Mouse (Mus musculus) lung, postnatal 25 days (tissue): ENCODE results near the gene Mrc1.
"Not testable (repeated sequence)": the region's sequence is repeated elsewhere in the genome, so short reads cannot be mapped to it uniquely, and the experiment has no call there.

Experiments used
- DNase-seq: peaks from one replicate; pipeline ENCODE4 v3.0.0; 2022; ENCODE audit warnings: low spot score

Mrc1 gene

DNA sequence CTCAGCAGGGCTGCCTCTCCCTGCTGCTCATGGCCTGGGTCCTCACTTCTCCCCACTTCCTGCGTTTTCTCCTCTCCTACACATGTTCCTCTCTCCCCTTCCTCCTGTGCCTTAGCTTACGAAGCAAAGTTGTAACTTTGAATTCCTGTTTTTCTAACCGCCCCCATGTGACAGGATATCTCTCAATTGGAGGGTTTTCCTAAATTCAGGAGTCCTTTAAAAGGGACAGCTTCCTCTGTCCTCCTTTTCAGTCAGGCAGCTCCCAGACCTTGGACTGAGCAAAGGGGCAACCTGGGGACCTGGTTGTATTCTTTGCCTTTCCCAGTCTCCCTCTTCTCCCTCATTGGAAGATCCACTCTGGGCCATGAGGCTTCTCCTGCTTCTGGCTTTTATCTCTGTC lies at the start of gene Mrc1:
Gene Mrc1, plus strand, starts transcription at position 244 of the 400 bp plus-strand sequence.
- no peak for DNase-seq

DNA sequence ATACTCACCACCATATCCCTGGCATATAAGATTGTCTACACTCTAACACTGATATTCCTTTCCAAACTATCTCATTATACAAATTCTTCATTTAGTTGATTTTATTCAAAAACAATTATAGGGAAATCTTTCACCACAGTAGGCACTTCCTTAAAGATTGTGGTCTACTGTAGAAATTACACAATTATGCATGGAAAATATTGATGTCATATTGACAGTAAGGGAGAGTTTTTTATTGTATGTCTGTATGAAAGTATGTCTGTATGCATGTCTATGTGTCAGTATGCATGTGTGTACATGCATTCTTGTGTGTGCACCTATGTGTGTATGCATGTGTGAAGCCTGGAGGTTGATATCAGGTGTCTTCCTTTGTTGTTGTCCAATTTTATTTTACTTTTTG lies 44.8 kb upstream of the Mrc1 start:
- no peak for DNase-seq

DNA sequence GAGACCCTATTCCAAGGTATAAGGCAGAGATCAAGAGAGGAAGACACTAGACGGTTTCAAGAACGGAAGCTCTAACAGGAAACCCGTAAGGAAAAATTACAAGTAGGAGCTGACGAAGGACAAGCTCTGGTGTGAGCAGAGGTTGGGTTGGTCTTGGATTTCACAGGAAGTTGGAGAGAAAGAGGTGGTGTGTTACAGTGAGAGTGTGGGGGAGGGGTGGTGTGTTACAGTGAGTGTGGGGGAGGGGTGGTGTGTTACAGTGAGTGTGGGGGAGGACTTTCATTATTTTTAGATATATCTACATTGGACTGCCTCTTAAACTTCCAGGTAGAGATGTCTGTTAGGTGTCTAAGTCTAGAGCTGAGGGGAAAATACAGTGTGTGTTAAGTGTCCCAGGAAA lies 38.5 kb upstream of the Mrc1 start:
- no peak for DNase-seq

DNA sequence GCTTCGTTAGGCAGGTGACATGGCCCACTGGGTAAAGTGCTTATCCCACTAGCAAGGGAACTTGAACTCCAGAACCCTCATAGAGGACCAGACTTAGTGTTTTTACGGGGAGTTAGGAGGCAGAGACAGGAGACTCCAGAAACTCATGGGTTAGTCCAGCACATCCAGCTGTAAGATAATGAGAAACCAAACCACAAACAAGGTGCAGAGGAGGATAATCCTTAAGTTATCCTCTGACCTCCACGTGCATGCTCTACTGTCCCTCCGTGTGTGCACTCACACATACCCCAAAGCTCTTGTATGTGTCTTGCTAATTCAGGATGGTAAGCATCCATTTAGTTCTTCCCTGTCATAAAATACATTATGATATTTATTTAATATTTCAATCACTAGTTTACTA lies 37.6 kb upstream of the Mrc1 start:
- DNase-seq = no peak

DNA sequence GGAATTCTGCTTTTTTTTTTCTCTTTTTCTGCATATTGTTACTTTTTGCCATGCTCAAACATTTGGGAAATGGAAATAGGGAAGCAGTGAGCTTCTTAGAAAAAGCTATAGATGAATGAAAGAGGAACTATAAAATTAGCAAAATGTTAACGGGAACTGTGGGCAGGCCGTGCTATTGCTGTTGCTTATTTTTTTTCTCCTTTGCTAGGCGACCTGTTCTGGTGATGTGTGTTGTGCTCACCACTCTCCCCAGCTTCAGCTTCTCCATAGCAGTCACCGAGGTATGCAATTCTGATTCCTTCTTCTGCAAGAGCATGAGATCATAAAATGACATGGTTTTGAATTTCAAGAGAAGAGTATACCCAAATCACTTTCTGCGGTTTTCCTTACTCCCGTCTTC lies 37.1 kb upstream of the Mrc1 start:
- peak; percentile 38 for DNase-seq

DNA sequence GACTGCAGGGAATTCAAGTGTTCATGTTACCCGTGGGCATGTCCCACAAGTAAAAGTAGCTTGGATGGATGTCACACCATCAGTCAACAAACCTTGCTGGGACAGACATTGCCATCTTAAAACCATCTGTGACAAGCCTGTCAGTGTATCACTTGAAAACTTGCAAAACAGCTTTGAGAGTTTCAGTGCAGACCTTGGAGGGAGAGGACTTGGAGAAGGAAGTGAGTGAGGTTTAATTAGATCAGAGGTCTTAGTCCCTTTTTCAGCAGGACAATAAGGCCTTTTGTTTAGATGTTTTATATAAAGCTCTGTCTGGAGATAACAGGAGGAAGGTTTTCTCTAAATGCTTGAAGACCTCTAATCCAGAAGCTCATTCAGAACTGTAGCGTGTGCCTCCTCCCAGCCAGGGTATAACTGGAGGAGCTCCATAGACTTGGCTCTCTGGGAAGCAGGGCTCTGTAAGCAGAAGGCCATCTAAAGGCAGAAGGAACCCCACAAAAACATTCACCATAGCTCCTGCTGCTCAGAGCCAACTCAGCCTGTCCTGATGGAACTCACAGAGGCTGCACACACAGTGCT lies 30.8 kb upstream of the Mrc1 start:
- DNase-seq = not testable (repeated sequence)

DNA sequence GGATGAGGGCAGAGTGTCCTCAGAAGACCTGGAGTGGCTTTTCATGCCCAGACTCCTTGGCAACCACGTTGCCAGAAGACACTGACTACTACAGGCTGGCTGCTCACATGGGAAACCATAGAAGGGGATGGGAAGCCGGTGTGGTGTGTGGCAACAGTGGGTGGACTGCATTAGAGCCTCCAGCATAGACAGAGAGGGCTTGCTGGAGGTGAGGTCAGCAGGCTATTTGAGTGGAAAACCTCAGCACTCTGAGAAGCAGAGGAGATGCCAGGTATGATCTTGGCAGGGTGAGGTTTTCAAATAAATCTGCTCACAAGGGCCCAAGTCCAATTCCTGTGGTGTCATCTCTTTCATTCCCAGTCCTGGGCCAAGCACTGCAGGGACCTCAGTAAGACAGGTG lies 29.6 kb upstream of the Mrc1 start:
- DNase-seq = no peak

DNA sequence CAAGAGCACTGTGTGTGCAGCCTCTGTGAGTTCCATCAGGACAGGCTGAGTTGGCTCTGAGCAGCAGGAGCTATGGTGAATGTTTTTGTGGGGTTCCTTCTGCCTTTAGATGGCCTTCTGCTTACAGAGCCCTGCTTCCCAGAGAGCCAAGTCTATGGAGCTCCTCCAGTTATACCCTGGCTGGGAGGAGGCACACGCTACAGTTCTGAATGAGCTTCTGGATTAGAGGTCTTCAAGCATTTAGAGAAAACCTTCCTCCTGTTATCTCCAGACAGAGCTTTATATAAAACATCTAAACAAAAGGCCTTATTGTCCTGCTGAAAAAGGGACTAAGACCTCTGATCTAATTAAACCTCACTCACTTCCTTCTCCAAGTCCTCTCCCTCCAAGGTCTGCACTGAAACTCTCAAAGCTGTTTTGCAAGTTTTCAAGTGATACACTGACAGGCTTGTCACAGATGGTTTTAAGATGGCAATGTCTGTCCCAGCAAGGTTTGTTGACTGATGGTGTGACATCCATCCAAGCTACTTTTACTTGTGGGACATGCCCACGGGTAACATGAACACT lies 28.2 kb upstream of the Mrc1 start:
- not testable (repeated sequence) for DNase-seq

DNA sequence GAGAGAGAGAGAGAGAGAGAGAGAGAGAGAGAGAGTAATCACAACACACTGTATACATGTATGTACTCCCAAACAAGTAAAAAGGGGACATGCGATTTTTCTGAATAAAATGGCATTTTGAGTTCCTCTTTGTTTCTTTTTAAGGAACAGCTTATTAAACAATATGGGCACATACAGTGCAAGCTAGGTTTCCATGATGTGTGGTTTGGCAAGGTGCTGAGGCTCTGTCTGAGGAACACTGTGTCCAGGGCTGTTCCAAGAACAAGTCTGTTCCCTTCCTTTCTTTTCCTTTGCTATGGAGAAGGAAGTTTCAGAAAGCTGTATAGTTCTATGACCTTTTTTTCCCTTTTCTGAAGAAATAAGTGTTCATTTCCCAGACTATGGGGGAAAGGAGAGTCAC lies 24.9 kb upstream of the Mrc1 start:
- DNase-seq = no peak

DNA sequence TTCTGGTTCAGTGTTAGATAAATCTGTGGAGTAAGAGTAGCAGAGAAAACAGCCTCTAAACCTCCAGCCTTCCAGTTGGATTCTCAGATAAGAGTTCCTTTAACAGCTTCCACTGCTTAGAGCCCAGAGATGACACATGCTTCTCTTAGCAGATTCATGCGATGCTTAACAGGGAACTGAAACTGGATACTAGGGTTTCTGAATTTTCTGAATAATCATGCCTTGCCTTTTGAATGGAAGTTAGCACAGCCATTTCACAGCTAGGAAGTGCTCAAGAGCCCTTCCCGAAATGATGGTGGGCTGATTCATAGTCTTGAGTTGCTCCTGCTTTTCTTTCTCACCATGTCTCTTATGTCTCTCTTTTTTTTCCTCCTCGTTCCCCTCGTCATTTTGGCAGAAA lies 22.4 kb upstream of the Mrc1 start:
- DNase-seq = no peak

DNA sequence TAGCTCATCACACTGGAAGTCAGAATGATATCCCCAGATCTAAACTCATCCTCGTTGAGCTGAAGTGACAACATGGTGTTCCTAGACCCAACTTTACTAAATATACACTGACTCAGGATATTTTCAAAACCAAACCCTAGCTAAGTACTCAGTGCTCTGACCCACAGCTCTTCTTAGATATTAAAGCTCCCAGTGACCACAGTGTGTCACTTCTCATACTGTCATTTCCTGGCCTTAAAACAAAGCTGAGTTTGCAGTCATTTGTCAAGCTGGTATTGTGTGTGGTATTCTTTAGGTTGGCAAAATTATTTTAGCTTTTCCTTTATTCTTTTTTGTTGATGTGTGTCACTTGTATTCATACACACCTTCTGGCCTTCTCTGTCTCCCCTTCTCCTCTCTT lies 18.5 kb upstream of the Mrc1 start:
- no peak for DNase-seq

DNA sequence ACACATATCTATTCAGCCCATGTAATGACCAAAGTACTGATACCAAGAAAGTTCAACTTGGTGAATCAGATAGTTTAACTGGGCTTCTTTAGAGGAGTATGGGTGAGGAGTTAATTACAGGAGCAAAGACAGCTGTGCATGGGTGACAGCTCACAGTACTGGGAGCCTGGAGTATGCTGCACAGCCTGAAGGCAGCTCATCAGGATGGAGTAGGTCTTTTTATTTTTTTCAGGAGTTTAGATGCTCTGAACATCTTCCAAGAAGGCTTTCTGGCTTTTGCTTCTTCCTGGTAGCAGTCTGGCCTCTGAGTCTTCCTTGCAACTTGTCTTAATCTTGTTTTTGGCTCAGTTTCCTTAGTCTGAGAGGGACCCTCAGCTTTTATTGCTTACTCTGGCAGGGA lies 17.6 kb upstream of the Mrc1 start:
- no peak for DNase-seq

DNA sequence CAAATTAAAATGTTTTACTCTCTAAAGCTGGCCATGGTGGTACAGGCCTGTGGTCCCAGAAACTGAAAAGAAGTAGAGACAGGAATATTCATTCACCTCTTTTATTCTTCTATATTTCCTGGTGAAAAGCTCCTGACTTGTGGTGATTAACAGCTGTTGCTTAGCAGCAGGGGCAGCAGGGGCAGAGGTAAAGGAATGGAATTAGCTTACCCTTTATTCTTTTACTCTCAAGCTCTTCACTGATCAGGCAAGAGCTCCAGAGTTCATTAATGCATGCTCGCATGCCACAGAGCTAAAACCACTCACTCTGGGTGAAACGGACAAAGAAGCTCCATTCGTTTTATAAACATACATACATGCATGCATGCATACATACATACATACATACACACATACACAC lies 14.4 kb upstream of the Mrc1 start:
- DNase-seq = no peak

DNA sequence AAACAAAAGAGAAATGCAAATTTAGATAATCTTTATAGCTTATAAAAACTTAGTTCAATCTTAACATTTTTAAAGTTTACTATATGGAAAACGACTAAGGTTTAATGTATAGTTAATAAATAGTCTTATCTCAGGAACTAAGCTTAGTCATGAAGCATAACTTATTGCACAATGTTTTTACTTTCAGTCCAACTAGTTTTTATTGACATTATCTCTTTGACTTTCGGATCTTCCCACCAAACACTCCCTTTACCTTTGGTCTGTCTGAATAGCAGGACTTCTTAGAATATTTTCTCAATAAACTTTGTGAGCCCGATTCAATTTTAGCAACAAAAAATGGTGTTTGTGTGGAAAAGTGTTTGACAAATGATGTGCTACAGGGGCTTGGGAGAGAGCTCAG lies 12.5 kb upstream of the Mrc1 start:
- DNase-seq = no peak

DNA sequence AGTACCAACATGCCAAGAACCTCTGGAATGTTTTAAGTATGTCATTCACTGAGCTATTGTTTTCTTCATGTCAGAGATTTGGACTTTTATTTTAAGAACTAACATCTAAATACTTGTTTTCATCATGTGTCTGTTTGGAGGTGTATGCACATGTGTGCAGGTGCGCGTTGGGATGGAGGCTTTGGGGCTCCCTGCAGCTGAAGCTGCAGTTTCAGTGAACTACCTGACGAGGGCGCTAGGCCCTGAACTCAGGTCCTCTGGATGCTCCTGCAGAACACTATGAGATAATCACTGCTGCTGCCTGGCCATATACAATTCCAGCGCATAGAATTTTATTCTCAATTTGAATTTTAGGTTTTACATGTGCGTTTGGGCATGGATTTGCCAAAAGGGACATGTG lies 11.1 kb upstream of the Mrc1 start:
- no peak for DNase-seq

DNA sequence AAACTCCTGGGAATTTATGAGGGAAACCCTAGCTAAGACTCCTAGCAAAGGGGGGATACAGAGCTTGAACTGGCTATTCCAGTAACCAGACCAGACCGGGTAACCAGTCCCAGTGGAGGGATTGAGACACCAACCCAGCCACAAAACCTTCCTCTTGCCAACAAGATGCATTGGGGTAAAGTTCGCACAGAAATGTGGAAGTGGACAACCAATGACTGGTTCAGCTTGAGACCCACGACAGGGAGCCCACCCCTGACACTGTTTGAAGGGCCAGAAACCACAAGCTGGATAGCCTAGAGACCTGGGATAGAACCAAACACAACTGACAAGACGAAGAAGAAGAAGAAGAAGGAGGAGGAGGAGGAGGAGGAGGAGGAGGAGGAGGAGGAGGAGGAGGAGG lies 4.8 kb upstream of the Mrc1 start:
- no peak for DNase-seq

DNA sequence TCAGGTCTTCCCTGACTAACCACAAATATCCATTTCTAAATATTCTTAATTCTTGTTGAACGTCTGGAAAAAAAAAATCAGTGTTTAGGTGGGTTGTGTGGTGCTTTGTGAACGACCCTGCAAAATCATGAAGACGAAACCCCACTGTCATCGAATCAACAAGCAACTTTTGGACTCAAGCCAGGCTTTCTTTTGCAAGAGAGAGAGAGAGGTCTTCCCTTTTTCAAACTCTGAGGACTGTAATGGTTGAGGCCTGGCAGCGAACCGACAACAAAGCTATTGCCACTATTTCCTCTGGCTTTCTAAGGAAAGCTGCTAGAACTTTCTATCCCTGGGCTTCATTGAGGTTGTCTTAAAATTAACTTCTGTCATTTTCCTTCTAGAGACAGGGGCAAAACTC lies 697 bp upstream of the Mrc1 start:
- DNase-seq = no peak

DNA sequence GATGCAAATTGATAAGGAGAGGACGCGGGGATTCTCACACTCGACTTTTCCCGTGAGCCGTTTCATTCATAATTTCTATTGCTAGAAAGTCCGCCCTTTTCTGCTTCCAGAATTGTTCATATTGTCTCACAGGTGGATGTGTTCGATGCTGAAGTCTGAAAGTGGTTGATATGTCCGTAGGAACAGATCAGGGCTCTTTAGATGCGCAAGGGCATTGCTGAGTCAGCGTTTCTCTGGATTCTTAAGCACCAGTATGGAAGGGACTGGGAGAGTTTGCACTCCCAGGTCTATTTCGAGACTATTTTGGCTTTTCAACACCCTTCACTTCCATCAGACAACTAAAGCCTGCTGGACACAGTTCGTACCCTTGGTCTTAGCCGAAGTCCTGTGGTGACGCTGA lies 787 bp downstream of the Mrc1 start:
- DNase-seq = no peak

DNA sequence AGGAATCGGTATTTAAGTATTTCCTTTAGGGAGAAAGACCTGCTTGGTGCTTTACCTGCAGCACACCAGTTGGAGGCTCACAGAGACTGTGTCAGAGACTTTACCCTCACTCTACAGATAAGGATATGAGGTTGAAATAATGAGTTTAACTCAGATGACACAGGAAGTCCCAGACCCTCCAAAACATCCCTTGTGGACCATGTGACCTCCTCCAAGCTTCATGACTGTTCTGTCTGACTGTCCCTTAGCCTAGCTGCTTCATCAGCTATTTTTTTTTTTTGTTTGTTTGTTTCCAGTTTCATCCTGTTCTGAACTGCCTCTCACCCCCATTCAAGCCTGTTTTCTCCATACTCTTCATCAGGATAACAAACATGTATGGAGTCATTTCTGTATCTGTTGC lies 3.7 kb downstream of the Mrc1 start:
- no peak for DNase-seq

DNA sequence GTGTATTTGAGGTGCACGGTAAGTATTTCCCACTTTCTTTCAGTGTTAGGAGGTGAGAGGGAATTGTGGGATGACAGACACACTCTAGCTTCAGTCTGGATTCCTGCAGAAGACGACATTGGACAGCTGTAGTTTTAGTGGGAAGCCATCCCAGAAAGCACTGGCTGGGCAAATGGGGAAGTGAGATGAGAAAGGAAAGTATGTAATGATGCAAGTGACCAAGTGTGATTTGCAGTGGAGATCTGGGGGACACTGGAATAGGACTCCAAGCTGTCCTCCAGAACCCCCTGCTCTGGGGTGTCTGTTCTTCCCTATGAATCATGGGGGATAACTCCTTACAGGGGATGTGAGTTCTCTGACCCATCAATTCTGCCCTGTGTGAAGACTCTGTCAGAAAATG lies 4.8 kb downstream of the Mrc1 start:
- no peak for DNase-seq

DNA sequence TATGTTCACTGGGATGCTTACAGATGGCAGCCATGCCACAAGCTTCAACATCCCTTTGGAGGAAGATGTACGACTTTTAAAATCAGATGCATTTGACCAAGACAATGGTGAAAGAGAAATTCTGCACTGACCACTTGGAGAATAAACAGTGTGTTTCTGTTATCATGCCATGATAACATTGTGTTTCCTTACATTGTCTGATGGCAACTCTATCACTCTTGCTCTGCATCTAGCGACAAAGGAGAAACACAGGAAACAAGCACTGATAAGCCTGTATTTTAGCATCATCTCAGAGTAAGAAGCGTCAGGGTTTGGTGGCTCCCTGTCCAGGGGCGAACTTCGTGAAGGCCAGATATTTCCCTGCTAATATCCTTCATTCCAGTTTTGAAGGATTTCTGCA lies 6.1 kb downstream of the Mrc1 start:
- DNase-seq = no peak

DNA sequence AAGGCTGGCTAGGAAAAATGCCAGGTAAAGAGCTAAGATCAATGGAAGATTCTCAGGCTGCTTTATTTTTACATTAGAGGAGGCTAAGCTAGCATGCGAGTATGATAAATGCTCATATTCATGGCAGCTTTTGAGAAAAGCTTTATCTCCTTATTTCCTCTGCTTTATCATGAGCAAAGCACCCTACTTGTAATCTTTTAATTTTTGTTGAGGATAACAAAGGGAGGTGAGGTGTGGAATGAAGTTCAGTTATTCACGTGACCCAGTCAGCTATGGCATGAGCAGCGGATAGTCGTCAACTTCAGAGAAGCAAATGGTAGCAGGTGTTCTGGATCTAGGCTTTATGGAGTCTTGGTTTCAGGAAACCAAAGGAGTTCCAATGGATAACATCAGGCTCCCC lies 7.7 kb downstream of the Mrc1 start:
- DNase-seq = no peak

DNA sequence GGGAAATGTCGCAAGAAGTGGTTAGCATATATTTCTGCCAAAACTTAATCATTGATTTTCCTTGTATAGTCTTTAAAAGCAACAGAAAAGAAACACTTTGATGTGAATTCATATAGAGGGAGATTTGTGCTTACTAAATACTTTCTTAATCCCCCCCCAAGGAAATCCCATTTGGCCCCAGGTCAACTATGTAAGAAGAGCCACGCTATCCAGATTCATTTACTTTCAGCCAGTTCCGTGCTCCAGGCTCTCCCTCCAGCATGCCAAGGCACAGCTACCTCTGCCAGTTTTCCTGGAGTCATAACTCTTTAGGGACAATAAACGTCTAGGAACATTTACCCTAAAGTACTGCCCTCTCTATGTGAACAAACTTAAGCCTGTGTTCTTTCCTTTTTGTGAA lies 8.5 kb downstream of the Mrc1 start:
- no peak for DNase-seq

DNA sequence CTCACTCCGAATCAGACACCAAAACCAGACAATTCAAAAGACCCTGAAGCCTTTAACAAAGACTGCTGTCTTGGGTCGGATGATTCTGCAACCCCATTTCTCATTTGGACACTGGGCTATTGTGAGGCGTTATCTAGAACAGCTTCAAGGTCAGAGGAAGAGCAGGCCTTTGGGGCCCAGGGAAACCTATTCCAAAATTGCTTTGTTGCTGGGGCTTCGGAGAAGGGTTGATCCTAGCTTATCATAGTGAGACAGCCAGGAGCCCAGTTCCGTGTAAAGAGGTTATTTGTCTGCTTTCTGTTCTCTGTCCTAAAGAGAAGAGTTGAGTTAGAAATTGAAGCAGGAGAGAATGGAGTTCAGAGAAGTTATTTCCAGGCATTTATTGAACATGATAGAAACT lies 10.0 kb downstream of the Mrc1 start:
- DNase-seq = no peak

DNA sequence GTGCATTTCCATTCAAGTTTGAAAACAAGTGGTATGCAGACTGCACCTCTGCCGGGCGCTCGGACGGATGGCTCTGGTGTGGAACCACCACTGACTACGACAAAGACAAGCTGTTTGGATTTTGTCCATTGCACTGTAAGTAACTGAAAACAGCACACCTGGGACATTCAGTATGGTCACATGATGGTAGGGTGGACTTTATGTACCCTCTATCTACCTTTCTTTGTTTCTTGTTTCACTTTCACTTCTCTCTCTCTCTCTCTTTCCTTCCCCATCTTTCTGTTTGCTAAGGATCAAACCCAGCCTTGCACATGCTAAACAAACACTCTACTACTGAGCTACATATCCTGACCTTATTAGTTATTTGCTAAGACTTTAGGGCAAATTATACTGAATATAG lies 15.0 kb downstream of the Mrc1 start:
- no peak for DNase-seq
